Mouse (Mus musculus): ENCODE measurements around the gene Faxc. TPM values are rescaled to one million over a fixed set of nuclear protein-coding genes. Genes with fewer than 3 reads are reported as not detected.

The Faxc gene
- total RNA-seq (2023), result not detected

GRCm38 (mm10) chr4:21930971-21931771 is at the start of gene Faxc:
Gene Faxc (plus strand): TSS chr4:21931329.

Other genes starting within 250 kb of the Faxc start
- not detected for gene Prdm13, start 245.4 kb upstream of the Faxc start, total RNA-seq (2023)
- gene Ccnc, start 203.6 kb upstream of the Faxc start, total RNA-seq (2023), result 27.3 TPM
- 26.9 TPM for gene Usp45, start 164.2 kb upstream of the Faxc start, total RNA-seq (2023)
- gene Tstd3, start 164.1 kb upstream of the Faxc start, total RNA-seq (2023), result 4.2 TPM
- 212 TPM for gene Pnisr, start 83.7 kb upstream of the Faxc start, total RNA-seq (2023)
- 3.1 TPM for gene Coq3, start 51.7 kb upstream of the Faxc start, total RNA-seq (2023)